Mouse (Mus musculus): ENCODE data around the gene Pdss2. TPM values are rescaled to one million over a fixed set of nuclear protein-coding genes. Genes with fewer than 3 reads are reported as not detected.

Gene Pdss2
- 15.2 and 16.0 TPM in 2 replicates for polyA plus RNA-seq (2016; fragmentation: Nextera tagmentation; extraction: Ambion mirVana)

DNA sequence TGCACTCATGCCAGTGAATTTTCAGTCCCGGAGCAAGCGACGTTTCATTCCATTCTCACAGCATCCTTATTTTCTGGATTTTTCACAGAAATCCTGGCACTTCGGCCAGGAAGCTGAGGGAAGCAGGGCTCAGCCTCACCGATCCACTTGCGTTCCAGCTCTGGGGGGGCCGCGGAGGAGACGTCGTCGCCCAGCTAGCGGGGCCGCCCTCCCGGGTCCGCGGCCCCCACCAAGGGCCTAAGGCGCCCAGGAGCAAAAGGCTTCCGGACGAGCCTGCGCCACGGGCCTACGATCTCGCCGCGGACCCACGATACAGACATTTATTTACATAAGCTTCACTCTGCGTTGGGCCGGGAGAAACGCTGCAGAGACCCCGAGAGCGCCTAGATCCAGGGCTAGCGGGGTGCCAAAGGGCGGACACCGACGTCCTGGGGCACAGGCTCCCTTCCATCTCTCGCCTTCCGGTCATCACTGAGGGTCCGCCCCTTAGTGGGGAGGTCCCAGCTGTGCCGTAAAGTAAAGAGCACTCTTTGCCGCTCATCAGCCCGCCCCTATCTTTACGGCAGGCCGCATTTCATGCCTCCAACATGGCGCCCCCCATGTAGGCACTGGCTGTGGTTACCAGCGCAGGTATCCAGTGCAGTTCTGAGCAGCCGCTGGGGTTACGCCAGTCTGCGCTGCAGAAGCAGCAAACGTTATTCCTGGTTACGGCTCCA lies at the start of gene Pdss2:
Gene Pdss2, plus strand, starts transcription at position 577 of the 716 bp plus-strand sequence.
- under 1% methylated on average over 50 of the region's 50 CpGs for WGBS
- peak within 1 kb of the TSS; percentile 91 for H3K4me3 ChIP-seq
- H3K27me3 ChIP-seq (ENCODE audit: low read depth, poor library complexity, severe bottlenecking), result no peaks in the 10 kb centered on the region
- H3K27ac ChIP-seq (replicated peaks), result peak within 1 kb of the TSS; percentile 96
- peaks cover 20% of the 10 kb centered on the region for H3K4me1 ChIP-seq
- H3K36me3 ChIP-seq, result no peaks in the 10 kb centered on the region
- peak; percentile 94 for DNase-seq (ENCODE audit: low spot score)
- H3K9me3 ChIP-seq (replicated peaks), result no peaks in the 10 kb centered on the region

- Histone ChIP-seq H3K27ac (replicated peaks) (no peak overlapping the region), H3K27me3 (ENCODE audit: low read depth, poor library complexity, severe bottlenecking) (peaks cover 64% of the 10 kb centered on the region), H3K4me3 (peak overlapping the region; percentile 74), H3K9me3 (replicated peaks) (no peaks in the 10 kb centered on the region), H3K4me1 (peaks cover 54% of the 10 kb centered on the region), H3K36me3 (no peaks in the 10 kb centered on the region)
- DNase-seq (ENCODE audit: low spot score), result no peak
- 3% methylated on average over 7 of the region's 7 CpGs for WGBS
Measured at GRCm38 (mm10) chr10:43172066-43172465, 49.2 kb upstream of the Pdss2 start.

- H3K4me1 ChIP-seq, result peaks cover 54% of the 10 kb centered on the region
- peaks cover 69% of the 10 kb centered on the region for H3K27me3 ChIP-seq (ENCODE audit: low read depth, poor library complexity, severe bottlenecking)
Measured at GRCm38 (mm10) chr10:43172554-43172953, 48.7 kb upstream of the Pdss2 start.

DNA sequence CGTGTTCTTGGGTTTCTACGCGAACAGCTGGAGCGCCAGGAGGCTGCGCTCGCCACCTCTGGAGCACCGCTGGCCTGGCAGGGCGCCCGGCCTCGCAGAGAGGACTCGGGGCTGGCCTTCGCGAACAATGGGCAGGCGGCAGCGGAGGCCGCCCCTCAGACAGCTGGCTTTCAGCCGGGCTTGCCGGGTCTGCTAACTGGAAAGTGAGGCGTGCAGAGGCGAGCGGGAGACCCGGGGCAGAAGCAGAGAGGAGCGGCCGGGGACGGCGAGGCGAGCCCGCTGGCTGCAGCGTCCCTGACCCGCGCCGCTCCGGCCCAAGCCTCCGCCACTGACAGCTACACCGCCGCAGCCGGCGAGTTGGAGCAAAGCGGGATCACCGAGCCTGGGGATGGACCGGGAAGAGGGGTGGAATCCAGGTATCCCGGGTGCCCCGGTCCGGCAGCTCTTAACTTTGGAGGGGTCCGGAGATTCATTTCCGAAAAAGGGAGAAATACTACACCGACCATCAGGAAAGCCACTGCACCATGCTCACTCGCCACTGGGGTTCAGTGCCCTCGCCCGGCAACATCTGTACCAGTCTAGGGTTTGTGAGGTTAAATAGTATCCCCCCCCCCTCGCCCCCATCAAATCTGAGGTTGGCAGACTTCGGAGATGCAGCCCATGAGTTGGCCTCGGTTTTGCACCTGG lies 48.0 kb upstream of the Pdss2 start:
- DNase-seq (ENCODE audit: low spot score), result peak; percentile 78
- peaks cover 54% of the 10 kb centered on the region for H3K4me1 ChIP-seq
- H3K9me3 ChIP-seq (replicated peaks), result no peaks in the 10 kb centered on the region
- H3K4me3 ChIP-seq, result peak overlapping the region; percentile 74
- WGBS, result under 1% methylated on average over 53 of the region's 53 CpGs
- no peaks in the 10 kb centered on the region for H3K36me3 ChIP-seq
- H3K27ac ChIP-seq (replicated peaks), result peak overlapping the region; percentile 91
- H3K27me3 ChIP-seq (ENCODE audit: low read depth, poor library complexity, severe bottlenecking), result peaks cover 76% of the 10 kb centered on the region

More at GRCm38 (mm10) chr10:43172554-43172953, 48.7 kb upstream of the Pdss2 start:
- no peaks in the 10 kb centered on the region for H3K9me3 ChIP-seq (replicated peaks)
- WGBS, result 3% methylated on average over 8 of the region's 8 CpGs
- peak overlapping the region; percentile 91; the same call in 1 of the 2 replicates for H3K27ac ChIP-seq (replicated peaks)
- H3K36me3 ChIP-seq, result no peaks in the 10 kb centered on the region
- no peak for DNase-seq (ENCODE audit: low spot score)
- H3K4me3 ChIP-seq, result peak overlapping the region; percentile 74

GRCm38 (mm10) chr10:43173828-43174325 lies 47.4 kb upstream of the Pdss2 start:
- WGBS, result under 1% methylated on average over 31 of the region's 38 CpGs
- DNase-seq (ENCODE audit: low spot score), result no peak
- H3K36me3 ChIP-seq, result no peaks in the 10 kb centered on the region
- H3K9me3 ChIP-seq (replicated peaks), result no peaks in the 10 kb centered on the region
- H3K4me1 ChIP-seq, result peaks cover 53% of the 10 kb centered on the region
- H3K27ac ChIP-seq (replicated peaks), result peak overlapping the region; percentile 91
- peaks cover 79% of the 10 kb centered on the region for H3K27me3 ChIP-seq (ENCODE audit: low read depth, poor library complexity, severe bottlenecking)
- H3K4me3 ChIP-seq, result peak overlapping the region; percentile 74

GRCm38 (mm10) chr10:43174326-43175155 lies 46.7 kb upstream of the Pdss2 start, which contains the start of the genes Sobp and 9030612E09Rik:
Gene Sobp (minus strand): TSS chr10:43174530.
Gene 9030612E09Rik (plus strand): TSS chr10:43174704.
- Histone ChIP-seq H3K27me3 (ENCODE audit: low read depth, poor library complexity, severe bottlenecking) (peaks cover 77% of the 10 kb centered on the region), H3K27ac (replicated peaks) (peak within 1 kb of the TSS; percentile 91), H3K36me3 (no peaks in the 10 kb centered on the region), H3K9me3 (replicated peaks) (no peaks in the 10 kb centered on the region), H3K4me1 (peaks cover 47% of the 10 kb centered on the region), H3K4me3 (peak within 1 kb of the TSS; percentile 74)
- peak; percentile 83 for DNase-seq (ENCODE audit: low spot score)
- WGBS, result under 1% methylated on average over 77 of the region's 91 CpGs

DNA sequence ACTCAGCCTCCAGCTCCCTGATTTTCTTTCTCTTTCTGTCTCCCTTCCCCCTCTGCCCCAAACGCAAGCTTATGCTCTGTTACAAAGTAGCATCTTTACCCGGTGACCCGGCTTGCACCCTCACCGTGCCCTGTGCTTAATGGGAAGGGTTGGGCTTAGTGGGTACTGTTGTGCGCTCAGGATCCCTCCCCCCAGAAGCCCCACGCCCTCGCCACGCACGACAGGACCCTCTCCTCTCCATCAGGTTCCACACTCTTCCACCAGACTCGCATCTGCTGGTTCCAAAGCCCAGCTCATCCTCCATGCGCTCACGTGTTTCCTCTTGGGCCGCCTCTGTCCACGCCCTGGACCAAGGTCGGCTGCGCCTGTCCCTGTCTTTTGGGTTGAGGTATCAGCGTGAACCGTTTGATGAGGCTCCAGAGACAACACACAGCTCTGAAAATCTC lies 46.1 kb upstream of the Pdss2 start:
- DNase-seq (ENCODE audit: low spot score), result no peak
- Histone ChIP-seq H3K27ac (replicated peaks) (peak overlapping the region; percentile 91), H3K4me3 (peak overlapping the region; percentile 74), H3K36me3 (no peaks in the 10 kb centered on the region), H3K27me3 (ENCODE audit: low read depth, poor library complexity, severe bottlenecking) (peaks cover 76% of the 10 kb centered on the region), H3K9me3 (replicated peaks) (no peaks in the 10 kb centered on the region), H3K4me1 (peaks cover 44% of the 10 kb centered on the region)
- WGBS, result under 1% methylated on average over 18 of the region's 18 CpGs

- Histone ChIP-seq H3K4me1 (peaks cover 13% of the 10 kb centered on the region), H3K9me3 (replicated peaks) (no peaks in the 10 kb centered on the region), H3K4me3 (no peak overlapping the region), H3K27me3 (ENCODE audit: low read depth, poor library complexity, severe bottlenecking) (peaks cover 42% of the 10 kb centered on the region), H3K36me3 (no peaks in the 10 kb centered on the region), H3K27ac (replicated peaks) (no peak overlapping the region)
- no peak for DNase-seq (ENCODE audit: low spot score)
- 72% methylated on average over 5 of the region's 5 CpGs for WGBS
Measured at GRCm38 (mm10) chr10:43180313-43180912, 40.9 kb upstream of the Pdss2 start.

GRCm38 (mm10) chr10:43200206-43200605 lies 21.1 kb upstream of the Pdss2 start:
- 91% methylated on average over 2 of the region's 2 CpGs for WGBS
- no peaks in the 10 kb centered on the region for H3K9me3 ChIP-seq (replicated peaks)
- H3K4me1 ChIP-seq, result no peaks in the 10 kb centered on the region
- no peak for DNase-seq (ENCODE audit: low spot score)
- H3K27ac ChIP-seq (replicated peaks), result no peak overlapping the region
- no peaks in the 10 kb centered on the region for H3K27me3 ChIP-seq (ENCODE audit: low read depth, poor library complexity, severe bottlenecking)
- H3K4me3 ChIP-seq, result no peak overlapping the region
- no peaks in the 10 kb centered on the region for H3K36me3 ChIP-seq

- Histone ChIP-seq H3K27me3 (ENCODE audit: low read depth, poor library complexity, severe bottlenecking) (no peaks in the 10 kb centered on the region), H3K9me3 (replicated peaks) (no peaks in the 10 kb centered on the region), H3K27ac (replicated peaks) (no peak overlapping the region), H3K4me3 (no peak overlapping the region), H3K36me3 (no peaks in the 10 kb centered on the region), H3K4me1 (no peaks in the 10 kb centered on the region)
- no peak for DNase-seq (ENCODE audit: low spot score)
- 83% methylated on average over 3 of the region's 3 CpGs for WGBS
Measured at GRCm38 (mm10) chr10:43203865-43204264, 17.4 kb upstream of the Pdss2 start.

GRCm38 (mm10) chr10:43211866-43212265 lies 9.4 kb upstream of the Pdss2 start:
- Histone ChIP-seq H3K4me1 (no peaks in the 10 kb centered on the region), H3K27me3 (ENCODE audit: low read depth, poor library complexity, severe bottlenecking) (no peaks in the 10 kb centered on the region), H3K27ac (replicated peaks) (no peak overlapping the region), H3K9me3 (replicated peaks) (no peaks in the 10 kb centered on the region; the same call in 1 of the 2 replicates), H3K36me3 (no peaks in the 10 kb centered on the region), H3K4me3 (no peak overlapping the region)
- WGBS, result 31% methylated on average over 6 of the region's 6 CpGs
- DNase-seq (ENCODE audit: low spot score), result peak; percentile 45

Measured in midbrain, embryonic 10.5 days (tissue).